Mouse (Mus musculus) MEL (cell line): ENCODE results near the gene Tymp. TPM values are rescaled to one million over a fixed set of nuclear protein-coding genes. Genes with fewer than 3 reads are reported as not detected.

Source experiments
- DNase-seq: peaks from one replicate; pipeline ENCODE4 v3.0.0; 2011; ENCODE audit warnings: low read depth, low spot score
- H3K27ac ChIP-seq: 2 replicates; pipeline ENCODE4 v1.5.1; 2012; ENCODE audit warnings: low read depth, mild to moderate bottlenecking, control low read depth, low read length, moderate library complexity; ENCODE audit not compliant: control insufficient read depth
- H3K27me3 ChIP-seq, 2 experiments: fragments of 150-350 bp in 1 of 2; sonication (generic) in 1 of 2; 2 replicates each; pipeline ENCODE4 v1.6.1; 2012; ENCODE audit warnings: low read length in 2 of 2, mild to moderate bottlenecking in 2 of 2, improper control_type of control experiment in 1 of 2, moderate library complexity in 1 of 2; ENCODE audit not compliant: insufficient read depth in 2 of 2, control insufficient read depth in 1 of 2
- H3K36me3 ChIP-seq, 2 experiments: 2 replicates each; pipeline ENCODE4 v1.6.1; 2012 to 2014; ENCODE audit warnings: low read length in 2 of 2, improper control_type of control experiment in 1 of 2, inconsistent platforms in 1 of 2, mild to moderate bottlenecking in 1 of 2; ENCODE audit not compliant: insufficient read depth in 2 of 2, control insufficient read depth in 1 of 2
- H3K4me1 ChIP-seq, 2 experiments: fragments of 150-350 bp in 1 of 2; sonication (generic) in 1 of 2; 2 replicates each; pipeline ENCODE4 v1.6.1; 2012; ENCODE audit warnings: low read length in 2 of 2, improper control_type of control experiment in 1 of 2, mild to moderate bottlenecking in 1 of 2; ENCODE audit not compliant: insufficient read depth in 2 of 2, control insufficient read depth in 1 of 2
- H3K4me3 ChIP-seq, 2 experiments: fragments of 150-350 bp in 1 of 2; sonication (generic) in 1 of 2; 2 replicates each; pipeline ENCODE4 v1.5.1; 2012; ENCODE audit warnings: low read depth in 2 of 2, low read length in 2 of 2, mild to moderate bottlenecking in 2 of 2, moderate library complexity in 2 of 2, control low read depth in 1 of 2, improper control_type of control experiment in 1 of 2; ENCODE audit not compliant: control insufficient read depth in 1 of 2, insufficient read depth in 1 of 2
- H3K79me2 ChIP-seq: 2 replicates; pipeline ENCODE4 v1.6.1; 2012; ENCODE audit warnings: mild to moderate bottlenecking, low read length, moderate library complexity; ENCODE audit not compliant: control insufficient read depth, poor library complexity, insufficient read depth
- H3K9ac ChIP-seq: 2 replicates; pipeline ENCODE4 v1.6.1; 2012; ENCODE audit warnings: low read depth, mild to moderate bottlenecking, control low read depth, low read length, moderate library complexity; ENCODE audit not compliant: control insufficient read depth, poor library complexity, severe bottlenecking
- H3K9me3 ChIP-seq: fragments of 150-350 bp; sonication (generic); replicated peaks from 2 replicates; pipeline ENCODE4 v1.6.1; 2012; ENCODE audit warnings: mild to moderate bottlenecking, low read length, improper control_type of control experiment, moderate library complexity; ENCODE audit not compliant: insufficient read depth
- BHLHE40 ChIP-seq: IDR thresholded peaks from 2 replicates; pipeline ENCODE4 v1.6.1; 2012; ENCODE audit warnings: low read depth, mild to moderate bottlenecking, inconsistent platforms, low read length, improper control_type of control experiment, borderline replicate concordance
- CHD1 ChIP-seq: IDR thresholded peaks from 2 replicates; pipeline ENCODE4 v1.6.1; 2012; ENCODE audit warnings: low read depth, mild to moderate bottlenecking, inconsistent platforms, low read length, improper control_type of control experiment
- CHD2 ChIP-seq: IDR thresholded peaks from 2 replicates; pipeline ENCODE4 v1.6.1; 2011; ENCODE audit warnings: low read length, improper control_type of control experiment
- CTCF ChIP-seq, 3 experiments: IDR thresholded peaks in 2 of 3; conservative IDR thresholded peaks in 1 of 3; 2 replicates each; pipeline ENCODE4 v1.5.1; 2011 to 2012; ENCODE audit warnings: low read length in 3 of 3, low read depth in 2 of 3, mild to moderate bottlenecking in 2 of 3, improper control_type of control experiment in 1 of 3, inconsistent platforms in 1 of 3, mixed read lengths in 1 of 3, moderate library complexity in 1 of 3; ENCODE audit not compliant: control insufficient read depth in 1 of 3, insufficient read depth in 1 of 3, poor library complexity in 1 of 3, severe bottlenecking in 1 of 3
- E2F4 ChIP-seq: IDR thresholded peaks from 2 replicates; pipeline ENCODE4 v1.6.1; 2011; ENCODE audit warnings: low read depth, low read length, improper control_type of control experiment, borderline replicate concordance
- ELF1 ChIP-seq: IDR thresholded peaks from 2 replicates; pipeline ENCODE4 v1.6.1; 2014; ENCODE audit warnings: low read depth, mild to moderate bottlenecking, inconsistent platforms, low read length, improper control_type of control experiment, moderate library complexity
- EP300 ChIP-seq, 2 experiments: IDR thresholded peaks; 2 replicates each; pipeline ENCODE4 v1.6.1; 2011; ENCODE audit warnings: improper control_type of control experiment in 2 of 2, low read length in 2 of 2, low read depth in 1 of 2, mild to moderate bottlenecking in 1 of 2
- ETS1 ChIP-seq: IDR thresholded peaks from 2 replicates; pipeline ENCODE4 v1.6.1; 2012; ENCODE audit warnings: low read depth, mild to moderate bottlenecking, inconsistent platforms, low read length, improper control_type of control experiment, moderate library complexity
- GABPA ChIP-seq: IDR thresholded peaks from 2 replicates; pipeline ENCODE4 v1.6.1; 2012; ENCODE audit warnings: low read depth, mild to moderate bottlenecking, inconsistent platforms, low read length, improper control_type of control experiment, moderate library complexity
- GATA1 ChIP-seq: IDR thresholded peaks from 2 replicates; pipeline ENCODE4 v1.6.1; 2011; ENCODE audit warnings: low read depth, low read length, improper control_type of control experiment
- HCFC1 ChIP-seq: IDR thresholded peaks from 2 replicates; pipeline ENCODE4 v1.6.1; 2012; ENCODE audit warnings: low read depth, mild to moderate bottlenecking, inconsistent platforms, low read length, improper control_type of control experiment, moderate library complexity
- JUND ChIP-seq: IDR thresholded peaks from 2 replicates; pipeline ENCODE4 v1.6.1; 2011; ENCODE audit warnings: low read depth, mild to moderate bottlenecking, improper control_type of control experiment, low read length
- KAT2A ChIP-seq: conservative IDR thresholded peaks from 2 replicates; pipeline ENCODE4 v1.6.1; 2012; ENCODE audit warnings: low read depth, low read length, improper control_type of control experiment, inconsistent platforms
- MAFK ChIP-seq: IDR thresholded peaks from 2 replicates; pipeline ENCODE4 v1.6.1; 2011; ENCODE audit warnings: low read depth, mild to moderate bottlenecking, low read length, improper control_type of control experiment, borderline replicate concordance
- MAZ ChIP-seq: IDR thresholded peaks from 2 replicates; pipeline ENCODE4 v1.6.1; 2012; ENCODE audit warnings: low read depth, mild to moderate bottlenecking, inconsistent platforms, low read length, improper control_type of control experiment
- MEF2A ChIP-seq: IDR thresholded peaks from 2 replicates; pipeline ENCODE4 v1.6.1; 2014; ENCODE audit warnings: low read depth, mild to moderate bottlenecking, inconsistent platforms, low read length, improper control_type of control experiment; ENCODE audit not compliant: poor library complexity, insufficient replicate concordance, severe bottlenecking; ENCODE audit errors: extremely low read depth
- MXI1 ChIP-seq: IDR thresholded peaks from 2 replicates; pipeline ENCODE4 v1.6.1; 2011; ENCODE audit warnings: mild to moderate bottlenecking, low read depth, low read length, improper control_type of control experiment
- MYB ChIP-seq: IDR thresholded peaks from 2 replicates; pipeline ENCODE4 v1.6.1; 2011; ENCODE audit warnings: mild to moderate bottlenecking, low read depth, low read length, improper control_type of control experiment
- MYC ChIP-seq: IDR thresholded peaks from 2 replicates; pipeline ENCODE4 v1.6.1; 2011; ENCODE audit warnings: low read depth, mild to moderate bottlenecking, low read length, improper control_type of control experiment, moderate library complexity
- NELFE ChIP-seq: IDR thresholded peaks from 2 replicates; pipeline ENCODE4 v1.6.1; 2011; ENCODE audit warnings: low read depth, low read length, improper control_type of control experiment
- NRF1 ChIP-seq: IDR thresholded peaks from 2 replicates; pipeline ENCODE4 v1.6.1; 2014; ENCODE audit warnings: low read depth, mild to moderate bottlenecking, inconsistent platforms, low read length, improper control_type of control experiment, moderate library complexity; ENCODE audit not compliant: poor library complexity, insufficient read depth, severe bottlenecking
- POLR2AphosphoS5 ChIP-seq: IDR thresholded peaks from 2 replicates; pipeline ENCODE4 v1.6.1; 2012; ENCODE audit warnings: low read depth, borderline replicate concordance, mild to moderate bottlenecking, inconsistent platforms, low read length, moderate library complexity, mixed read lengths
- RAD21 ChIP-seq: IDR thresholded peaks from 2 replicates; pipeline ENCODE4 v1.6.1; 2011; ENCODE audit warnings: mild to moderate bottlenecking, low read depth, low read length, improper control_type of control experiment
- RCOR1 ChIP-seq: IDR thresholded peaks from 2 replicates; pipeline ENCODE4 v1.6.1; 2012; ENCODE audit warnings: low read depth, mild to moderate bottlenecking, inconsistent platforms, low read length, improper control_type of control experiment
- SIN3A ChIP-seq: IDR thresholded peaks from 2 replicates; pipeline ENCODE4 v1.6.1; 2012; ENCODE audit warnings: low read length, improper control_type of control experiment, inconsistent platforms
- SMC3 ChIP-seq: IDR thresholded peaks from 2 replicates; pipeline ENCODE4 v1.6.1; 2011; ENCODE audit warnings: low read depth, low read length, improper control_type of control experiment
- TAL1 ChIP-seq: IDR thresholded peaks from 2 replicates; pipeline ENCODE4 v1.6.1; 2012; ENCODE audit warnings: mild to moderate bottlenecking, inconsistent platforms, low read length, moderate library complexity, mixed read lengths
- TCF12 ChIP-seq: IDR thresholded peaks from 2 replicates; pipeline ENCODE4 v1.6.1; 2014; ENCODE audit warnings: low read depth, mild to moderate bottlenecking, inconsistent platforms, low read length, improper control_type of control experiment, moderate library complexity
- UBTF ChIP-seq: IDR thresholded peaks from 2 replicates; pipeline ENCODE4 v1.6.1; 2012; ENCODE audit warnings: low read depth, mild to moderate bottlenecking, inconsistent platforms, low read length, improper control_type of control experiment, moderate library complexity, borderline replicate concordance; ENCODE audit not compliant: insufficient read depth
- USF1 ChIP-seq: IDR thresholded peaks from 2 replicates; pipeline ENCODE4 v1.6.1; 2014; ENCODE audit warnings: low read depth, mild to moderate bottlenecking, inconsistent platforms, low read length, improper control_type of control experiment, moderate library complexity
- USF2 ChIP-seq, 2 experiments: IDR thresholded peaks; 2 replicates each; pipeline ENCODE4 v1.6.1; 2011 to 2012; ENCODE audit warnings: improper control_type of control experiment in 2 of 2, low read length in 2 of 2, borderline replicate concordance in 1 of 2, inconsistent platforms in 1 of 2, low read depth in 1 of 2, mild to moderate bottlenecking in 1 of 2; ENCODE audit not compliant: insufficient read depth in 1 of 2
- ZC3H11A ChIP-seq: IDR thresholded peaks from 2 replicates; pipeline ENCODE4 v1.6.1; 2012; ENCODE audit warnings: low read depth, mild to moderate bottlenecking, inconsistent platforms, low read length, improper control_type of control experiment
- ZKSCAN1 ChIP-seq: IDR thresholded peaks from 2 replicates; pipeline ENCODE4 v1.6.1; 2012; ENCODE audit warnings: low read depth, mild to moderate bottlenecking, inconsistent platforms, low read length, improper control_type of control experiment, moderate library complexity
- ZMIZ1 ChIP-seq: IDR thresholded peaks from 2 replicates; pipeline ENCODE4 v1.6.1; 2012; ENCODE audit warnings: low read depth, mild to moderate bottlenecking, inconsistent platforms, low read length, improper control_type of control experiment, moderate library complexity
- ZNF384 ChIP-seq: IDR thresholded peaks from 2 replicates; pipeline ENCODE4 v1.6.1; 2012; ENCODE audit warnings: low read depth, mild to moderate bottlenecking, inconsistent platforms, low read length, improper control_type of control experiment
- polyA plus RNA-seq, 2 experiments: library from polyadenylated mRNA; stranded (reverse) in 1 of 2; unstranded in 1 of 2; fragments of >175 nt in 1 of 2; fragments of >200 nt in 1 of 2; gene quantifications; 2 replicates each; pipeline versions ENCODE4 v1.2.1 to v1.2.4; 2012; ENCODE audit warnings: low replicate concordance in 2 of 2, low read depth in 1 of 2; ENCODE audit not compliant: insufficient read length in 2 of 2, insufficient read depth in 1 of 2, missing spikeins in 1 of 2
- total RNA-seq: library from RNA; depleted of rRNA; stranded (reverse); fragments of 300-350 nt; gene quantifications from 2 replicates; pipeline ENCODE4 v1.2.3, GENCODE M21; 2012

Gene Tymp
- total and polyA plus RNA-seq, 3 experiments: 1.5 to 2.0 TPM; not detected in 1

- Histone ChIP-seq H3K4me1 (0 out of 4 replicates have a peak, but pooled peaks cover 0 to 3% of the 10 kb centered on the region in 2 experiments), H3K9ac (peak overlapping the region; percentile 90), H3K4me3 (peak overlapping the region; percentile 63 to 76), H3K79me2 (peaks cover 20% of the 10 kb centered on the region), H3K27ac (peak overlapping the region; percentile 80), H3K9me3 (no peaks in the 10 kb centered on the region), H3K27me3 (no peaks in the 10 kb centered on the region), H3K36me3 (peaks cover 3 to 5% of the 10 kb centered on the region in 2 experiments; a peak in 3 of 4 replicates)
- DNase-seq: peak; percentile 93
- TF ChIP-seq USF2 (IDR thresholded peaks at IDR 0.05; ENCODE audit: borderline replicate concordance in 1 of 2, insufficient read depth in 1 of 2, low read depth in 1 of 2, low read length in 2 of 2): no peak
- no peak for TF ChIP-seq BHLHE40
- no peak for TF ChIP-seq MAFK
- no peak for TF ChIP-seq E2F4
- TF ChIP-seq JUND: no peak
- 0 out of 2 replicates have a peak, but pooled peaks have one; percentile 35 for TF ChIP-seq HCFC1
- TF ChIP-seq ELF1: no peak
- TF ChIP-seq MYC: no peak; the same call in 1 of the 2 replicates
- TF ChIP-seq EP300 (IDR thresholded peaks at IDR 0.05; ENCODE audit: low read depth in 1 of 2, low read length in 2 of 2): no peak
- no peak for TF ChIP-seq USF1
- peak; percentile 52 to 80 (median 71); a peak in 5 of 6 replicates for TF ChIP-seq CTCF (IDR thresholded peaks at IDR 0.05 in 2 of 3, conservative IDR thresholded peaks at IDR 0.05 in 1 of 3; ENCODE audit: control insufficient read depth in 1 of 3, insufficient read depth in 1 of 3, low read depth in 2 of 3, low read length in 3 of 3, poor library complexity in 1 of 3, severe bottlenecking in 1 of 3)
- no peak for TF ChIP-seq CHD2
- TF ChIP-seq TCF12: no peak
- TF ChIP-seq CHD1: no peak
- 0 out of 2 replicates have a peak, but pooled peaks have one; percentile 24 for TF ChIP-seq NRF1
- TF ChIP-seq RAD21: peak; percentile 25; the same call in 1 of the 2 replicates
- 0 out of 2 replicates have a peak, but pooled peaks have one; percentile 6 for TF ChIP-seq ZKSCAN1
- no peak for TF ChIP-seq KAT2A
- TF ChIP-seq ZMIZ1: peak; percentile 31; the same call in 1 of the 2 replicates
- no peak for TF ChIP-seq MAZ
- no peak for TF ChIP-seq NELFE
- no peak for TF ChIP-seq ZC3H11A
- TF ChIP-seq GABPA: no peak
- TF ChIP-seq POLR2AphosphoS5: no peak
- no peak for TF ChIP-seq SIN3A
- TF ChIP-seq MXI1: no peak
- TF ChIP-seq SMC3: peak; percentile 32
- TF ChIP-seq UBTF: no peak
- no peak for TF ChIP-seq MYB
- no peak for TF ChIP-seq RCOR1
- TF ChIP-seq TAL1: no peak
- 0 out of 2 replicates have a peak, but pooled peaks have one; percentile 6 for TF ChIP-seq GATA1
- no peak for TF ChIP-seq ZNF384
- no peak for TF ChIP-seq ETS1
- no peak for TF ChIP-seq MEF2A
Measured at GRCm38 (mm10) chr15:89373027-89373761, 3.6 kb downstream of the Tymp start.
